Mouse (Mus musculus): ENCODE data around the gene Gstm6. TPM values are rescaled to one million over a fixed set of nuclear protein-coding genes. Genes with fewer than 3 reads are reported as not detected.
"Not testable (repeated sequence)": the region's sequence is repeated elsewhere in the genome, so short reads cannot be mapped to it uniquely, and the experiment has no call there.

Gene Gstm6
- polyA plus RNA-seq, 1 experiment = 3.7 TPM

- no peaks in the 10 kb centered on the region for H3K4me1 ChIP-seq (ENCODE audit: control insufficient read depth, insufficient read depth, low read length)
- no peak within 1 kb of the TSS for H3K27ac ChIP-seq (ENCODE audit: insufficient read depth, low read length)
- TF ChIP-seq CTCF (IDR thresholded peaks at IDR 0.05; ENCODE audit: borderline replicate concordance, insufficient read depth, low read length) (no peak), POLR2A (IDR thresholded peaks at IDR 0.05; ENCODE audit: low read depth, low read length) (no peak)
- no peak within 1 kb of the TSS for H3K4me3 ChIP-seq (ENCODE audit: insufficient read depth, low read length)
Observed at GRCm38 (mm10) chr3:107968724-107969395, 25.3 kb upstream of the Gstm6 start, which contains the start of gene Gstm3. Gstm3 (minus strand) TSS chr3:107969283.

- no peak overlapping the region for H3K4me3 ChIP-seq (ENCODE audit: insufficient read depth, low read length)
- TF ChIP-seq CTCF (IDR thresholded peaks at IDR 0.05; ENCODE audit: borderline replicate concordance, insufficient read depth, low read length) = no peak
- TF ChIP-seq POLR2A (IDR thresholded peaks at IDR 0.05; ENCODE audit: low read depth, low read length) = no peak
- no peak overlapping the region for H3K27ac ChIP-seq (ENCODE audit: insufficient read depth, low read length)
- no peaks in the 10 kb centered on the region for H3K4me1 ChIP-seq (ENCODE audit: control insufficient read depth, insufficient read depth, low read length)
Observed at GRCm38 (mm10) chr3:107966631-107967030, 23.1 kb upstream of the Gstm6 start.

GRCm38 (mm10) chr3:107965592-107965991, 22.0 kb upstream of the Gstm6 start:
- no peak for TF ChIP-seq CTCF (IDR thresholded peaks at IDR 0.05; ENCODE audit: borderline replicate concordance, insufficient read depth, low read length)
- no peak for TF ChIP-seq POLR2A (IDR thresholded peaks at IDR 0.05; ENCODE audit: low read depth, low read length)
- no peaks in the 10 kb centered on the region for H3K4me1 ChIP-seq (ENCODE audit: control insufficient read depth, insufficient read depth, low read length)
- H3K27ac ChIP-seq (ENCODE audit: insufficient read depth, low read length) = no peak overlapping the region
- H3K4me3 ChIP-seq (ENCODE audit: insufficient read depth, low read length) = no peak overlapping the region

DNA sequence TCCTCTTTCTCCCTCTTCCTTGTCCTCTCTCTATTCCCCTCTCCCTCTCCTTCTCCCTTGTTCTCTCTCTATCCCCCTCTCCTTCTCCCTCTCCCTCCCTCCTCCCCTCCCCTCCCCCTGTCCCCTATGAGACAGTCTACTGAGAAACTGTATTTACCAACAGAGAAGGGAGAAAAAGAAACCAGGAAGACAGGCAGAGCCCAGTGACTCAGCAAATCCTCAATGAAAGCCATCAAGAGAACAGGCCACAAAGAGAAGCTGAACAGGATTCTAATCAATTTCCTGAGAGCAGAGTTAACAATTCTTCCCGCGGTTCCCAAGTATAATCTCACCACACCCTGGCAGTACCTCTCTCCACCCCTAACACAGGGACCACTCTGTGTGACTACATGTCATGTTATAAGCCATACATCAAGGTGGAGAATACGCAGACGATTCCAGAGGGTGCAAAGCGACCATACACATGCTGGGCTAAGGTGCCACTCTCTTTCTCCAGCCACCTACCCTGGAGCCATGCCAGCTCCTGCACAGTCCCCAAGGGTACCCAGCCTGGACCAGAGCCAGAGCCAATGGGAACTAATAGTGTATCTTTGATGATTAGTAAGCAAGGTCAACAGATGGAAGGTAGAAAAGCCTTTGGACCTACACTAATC, 21.2 kb upstream of the Gstm6 start:
- no peak for TF ChIP-seq POLR2A (IDR thresholded peaks at IDR 0.05; ENCODE audit: low read depth, low read length)
- TF ChIP-seq CTCF (IDR thresholded peaks at IDR 0.05; ENCODE audit: borderline replicate concordance, insufficient read depth, low read length) = no peak
- no peak overlapping the region for H3K4me3 ChIP-seq (ENCODE audit: insufficient read depth, low read length)
- H3K27ac ChIP-seq (ENCODE audit: insufficient read depth, low read length) = no peak overlapping the region
- no peaks in the 10 kb centered on the region for H3K4me1 ChIP-seq (ENCODE audit: control insufficient read depth, insufficient read depth, low read length)

DNA sequence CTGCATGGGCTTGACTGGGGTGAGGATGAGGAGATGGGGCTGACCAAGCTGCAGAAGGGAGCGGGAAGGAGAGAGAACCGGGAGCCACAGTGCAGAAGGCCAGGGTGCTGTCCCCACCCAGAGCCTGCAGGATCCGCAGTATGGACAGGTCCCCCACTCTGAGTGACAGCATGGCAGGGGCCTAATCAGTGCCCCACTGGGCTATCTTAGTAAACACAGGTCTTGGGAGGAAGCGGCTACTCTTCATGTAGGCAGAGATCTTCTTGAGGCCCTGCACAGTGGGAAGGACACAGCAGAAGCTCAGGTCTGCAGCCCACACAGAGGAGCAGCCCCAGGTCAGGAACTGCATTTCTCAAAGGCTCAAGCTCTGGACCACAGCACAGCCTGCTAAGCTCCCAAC, 20.5 kb upstream of the Gstm6 start:
- TF ChIP-seq CTCF (IDR thresholded peaks at IDR 0.05; ENCODE audit: borderline replicate concordance, insufficient read depth, low read length) (no peak), POLR2A (IDR thresholded peaks at IDR 0.05; ENCODE audit: low read depth, low read length) (no peak)

GRCm38 (mm10) chr3:107955260-107955659, 11.7 kb upstream of the Gstm6 start:
- not testable (repeated sequence) for H3K27ac ChIP-seq (ENCODE audit: insufficient read depth, low read length); H3K4me3 ChIP-seq (ENCODE audit: insufficient read depth, low read length); H3K4me1 ChIP-seq (ENCODE audit: control insufficient read depth, insufficient read depth, low read length)

More for the DNA sequence above, 20.5 kb upstream of the Gstm6 start:
- Histone ChIP-seq H3K4me3 (ENCODE audit: insufficient read depth, low read length) (no peak overlapping the region), H3K4me1 (ENCODE audit: control insufficient read depth, insufficient read depth, low read length) (no peaks in the 10 kb centered on the region), H3K27ac (ENCODE audit: insufficient read depth, low read length) (no peak overlapping the region)

DNA sequence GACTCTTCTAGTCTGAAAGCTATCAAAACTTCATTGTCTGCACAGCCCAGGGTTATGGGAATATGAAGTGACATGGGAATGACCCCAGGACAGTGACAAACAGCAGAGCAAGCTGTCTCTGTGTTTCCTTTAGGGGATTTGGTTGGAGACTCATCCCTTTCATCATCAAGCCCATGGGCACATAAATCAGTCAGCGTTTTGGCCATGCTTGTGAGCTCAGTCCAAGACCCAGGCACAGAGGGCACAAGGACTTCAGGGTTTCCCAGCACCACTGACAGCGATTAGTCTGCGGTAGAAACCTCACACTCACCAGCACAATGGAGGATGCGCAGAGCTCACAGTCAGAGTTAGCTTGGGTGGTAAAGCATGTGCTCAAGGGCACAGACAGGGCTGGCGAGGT, 10.4 kb upstream of the Gstm6 start:
- H3K27ac ChIP-seq (ENCODE audit: insufficient read depth, low read length) = no peak overlapping the region

DNA sequence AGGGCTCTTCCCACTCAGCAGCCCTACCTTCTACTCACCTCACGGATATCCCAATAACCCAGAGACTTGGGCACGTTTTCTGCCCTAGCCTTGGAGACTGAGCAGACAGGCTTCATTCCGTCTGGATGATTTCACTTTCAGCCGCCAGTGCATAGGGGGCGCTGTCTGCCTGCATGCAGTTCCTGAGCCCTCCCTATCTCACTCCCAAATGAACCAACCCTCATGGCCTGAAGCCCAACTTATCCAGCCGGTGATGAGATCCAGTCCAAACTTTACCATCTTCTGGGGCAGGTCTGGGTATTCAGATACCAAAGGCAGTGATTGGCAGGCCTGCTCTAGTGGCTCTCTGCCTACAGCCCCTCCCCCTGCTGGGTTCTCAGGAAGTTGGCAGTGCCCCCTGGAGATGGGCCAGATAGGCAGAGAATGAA, 9.8 kb upstream of the Gstm6 start:
- H3K27ac ChIP-seq (ENCODE audit: insufficient read depth, low read length) = no peak overlapping the region
- TF ChIP-seq POLR2A (IDR thresholded peaks at IDR 0.05; ENCODE audit: low read depth, low read length) (no peak), CTCF (IDR thresholded peaks at IDR 0.05; ENCODE audit: borderline replicate concordance, insufficient read depth, low read length) (peak; percentile 66; the same call in 1 of the 2 replicates)
- H3K4me3 ChIP-seq (ENCODE audit: insufficient read depth, low read length) = no peak overlapping the region
- no peaks in the 10 kb centered on the region for H3K4me1 ChIP-seq (ENCODE audit: control insufficient read depth, insufficient read depth, low read length)

More for the DNA sequence above, 10.4 kb upstream of the Gstm6 start:
- Histone ChIP-seq H3K4me3 (ENCODE audit: insufficient read depth, low read length) (no peak overlapping the region), H3K4me1 (ENCODE audit: control insufficient read depth, insufficient read depth, low read length) (no peaks in the 10 kb centered on the region)
- TF ChIP-seq CTCF (IDR thresholded peaks at IDR 0.05; ENCODE audit: borderline replicate concordance, insufficient read depth, low read length) (no peak), POLR2A (IDR thresholded peaks at IDR 0.05; ENCODE audit: low read depth, low read length) (no peak)

- no peak overlapping the region for H3K4me3 ChIP-seq (ENCODE audit: insufficient read depth, low read length)
- no peaks in the 10 kb centered on the region for H3K4me1 ChIP-seq (ENCODE audit: control insufficient read depth, insufficient read depth, low read length)
- TF ChIP-seq CTCF (IDR thresholded peaks at IDR 0.05; ENCODE audit: borderline replicate concordance, insufficient read depth, low read length) = no peak
- no peak for TF ChIP-seq POLR2A (IDR thresholded peaks at IDR 0.05; ENCODE audit: low read depth, low read length)
- no peak overlapping the region for H3K27ac ChIP-seq (ENCODE audit: insufficient read depth, low read length)
Observed at GRCm38 (mm10) chr3:107950531-107950930, 7.0 kb upstream of the Gstm6 start.

DNA sequence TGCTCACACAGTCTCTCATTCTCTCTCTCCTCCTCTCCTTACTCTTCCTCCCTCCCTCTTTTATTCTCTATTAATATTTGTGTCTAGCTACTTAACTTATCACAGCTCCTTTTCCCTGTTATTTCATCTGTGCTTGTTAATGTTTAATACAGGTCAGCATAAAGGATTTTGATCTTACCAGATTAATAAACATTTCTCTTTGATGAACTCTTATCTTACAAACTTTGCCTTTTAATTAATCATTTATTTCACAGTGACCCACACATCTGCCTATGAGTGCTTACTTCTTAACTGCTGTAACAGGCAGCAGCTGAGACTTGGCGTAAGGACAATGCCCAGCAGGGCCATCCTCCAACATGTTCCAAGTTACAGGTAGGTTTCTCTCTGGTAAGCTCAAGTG, 5.9 kb upstream of the Gstm6 start:
- not testable (repeated sequence) for H3K27ac ChIP-seq (ENCODE audit: insufficient read depth, low read length); H3K4me1 ChIP-seq (ENCODE audit: control insufficient read depth, insufficient read depth, low read length); H3K4me3 ChIP-seq (ENCODE audit: insufficient read depth, low read length)
